Mouse (Mus musculus): ENCODE results near the gene 4931422A03Rik.

DNA sequence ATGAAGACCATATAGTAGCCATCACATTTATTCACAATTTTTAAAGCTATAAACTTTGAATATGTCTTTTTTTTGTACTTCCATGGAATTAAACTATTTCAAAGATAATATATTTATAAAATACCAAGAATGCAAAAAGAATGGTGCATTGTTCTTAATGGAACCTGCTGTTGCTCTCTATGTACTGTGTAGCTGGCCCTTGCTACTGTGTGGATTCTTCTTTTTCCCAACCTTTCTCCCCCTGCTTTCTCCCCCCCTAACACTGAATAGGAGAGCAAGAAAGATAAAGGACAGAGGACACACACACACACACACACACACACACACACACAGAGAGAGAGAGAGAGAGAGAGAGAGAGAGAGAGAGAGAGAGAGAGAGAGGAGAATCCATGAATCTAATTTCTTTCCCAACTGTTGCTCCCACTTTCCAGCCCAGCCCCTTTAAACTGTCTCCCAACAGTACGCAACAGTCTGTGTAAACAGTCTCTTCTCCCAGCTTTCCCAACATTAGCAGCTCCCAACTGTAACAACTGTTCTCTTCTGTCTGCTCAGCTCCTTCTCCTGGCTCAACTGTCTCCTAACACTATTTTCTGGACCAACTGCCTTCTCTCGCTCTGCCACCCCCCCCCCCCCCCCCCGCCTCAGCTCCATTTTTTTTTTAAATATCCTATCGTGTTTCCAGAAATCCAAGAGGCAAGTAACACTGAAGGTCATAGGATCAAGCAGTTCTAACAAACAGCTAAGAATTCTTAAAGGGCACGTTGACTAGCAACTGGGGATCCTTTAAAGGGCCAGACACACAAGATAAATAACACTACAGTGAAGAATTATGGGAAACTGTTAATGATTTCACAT lies 15.7 kb upstream of the 4931422A03Rik start:
- TF ChIP-seq CTCF (IDR thresholded peaks at IDR 0.05; ENCODE audit: extremely low read depth, insufficient read depth, insufficient read length, insufficient replicate concordance) (no peak), POLR2A (IDR thresholded peaks at IDR 0.05; ENCODE audit: low read depth, low read length) (no peak)

Measured in spleen, adult 2 months (tissue).